Mouse (Mus musculus): ENCODE data around the gene Pigf.
A peak's percentile ranks its signal among the peaks of the same experiment; 100 is the strongest.
"Not testable (repeated sequence)": the region's sequence is repeated elsewhere in the genome, so short reads cannot be mapped to it uniquely, and the experiment has no call there.

The Pigf gene

GRCm38 (mm10) chr17:87025269-87025949 lies at the start of gene Pigf, which contains the start of gene Cript:
Pigf (minus strand) TSS chr17:87025406.
Cript (plus strand) TSS chr17:87025550.
- peak; percentile 98 to 99 for DNase-seq (ENCODE audit: low spot score in 2 of 2)

GRCm38 (mm10) chr17:87073470-87073869 lies 48.3 kb upstream of the Pigf start:
- DNase-seq (ENCODE audit: low spot score in 2 of 2) = no peak

GRCm38 (mm10) chr17:87072766-87073440 lies 47.7 kb upstream of the Pigf start:
- DNase-seq (ENCODE audit: low spot score in 2 of 2) = no peak

- DNase-seq (ENCODE audit: low spot score in 2 of 2) = not testable (repeated sequence)
These were observed 47.0 kb upstream of the Pigf start for GRCm38 (mm10) chr17:87072183-87072582.

GRCm38 (mm10) chr17:87068997-87069396 lies 43.8 kb upstream of the Pigf start:
- DNase-seq (ENCODE audit: low spot score in 2 of 2) = no peak

- no peak for DNase-seq (ENCODE audit: low spot score in 2 of 2)
These were observed 38.8 kb upstream of the Pigf start for GRCm38 (mm10) chr17:87063969-87064368.

- DNase-seq (ENCODE audit: low spot score in 2 of 2) = no peak
These were observed 38.3 kb upstream of the Pigf start for GRCm38 (mm10) chr17:87063461-87063860.

- DNase-seq (ENCODE audit: low spot score in 2 of 2) = no peak
These were observed 37.4 kb upstream of the Pigf start for GRCm38 (mm10) chr17:87062639-87063038.

- no peak for DNase-seq (ENCODE audit: low spot score in 2 of 2)
These were observed 32.5 kb upstream of the Pigf start for GRCm38 (mm10) chr17:87057486-87058266.

GRCm38 (mm10) chr17:87056761-87057160 lies 31.6 kb upstream of the Pigf start:
- no peak for DNase-seq (ENCODE audit: low spot score in 2 of 2)

- DNase-seq (ENCODE audit: low spot score in 2 of 2) = no peak
These were observed 30.5 kb upstream of the Pigf start for GRCm38 (mm10) chr17:87055663-87056062.

- peak; percentile 77 to 89 for DNase-seq (ENCODE audit: low spot score in 2 of 2)
These were observed 29.8 kb upstream of the Pigf start for GRCm38 (mm10) chr17:87055051-87055459.

- no peak for DNase-seq (ENCODE audit: low spot score in 2 of 2)
These were observed 28.7 kb upstream of the Pigf start for GRCm38 (mm10) chr17:87053921-87054320.

- no peak for DNase-seq (ENCODE audit: low spot score in 2 of 2)
These were observed 27.2 kb upstream of the Pigf start for GRCm38 (mm10) chr17:87052432-87052831.

GRCm38 (mm10) chr17:87051652-87052051 lies 26.4 kb upstream of the Pigf start:
- DNase-seq (ENCODE audit: low spot score in 2 of 2) = no peak

GRCm38 (mm10) chr17:87050469-87051175 lies 25.4 kb upstream of the Pigf start:
- peak; percentile 77 to 81 for DNase-seq (ENCODE audit: low spot score in 2 of 2)

GRCm38 (mm10) chr17:87049696-87050095 lies 24.5 kb upstream of the Pigf start:
- DNase-seq (ENCODE audit: low spot score in 2 of 2) = no peak

GRCm38 (mm10) chr17:87044796-87045195 lies 19.6 kb upstream of the Pigf start:
- DNase-seq (ENCODE audit: low spot score in 2 of 2) = no peak

- peak; percentile 92 to 95 for DNase-seq (ENCODE audit: low spot score in 2 of 2)
These were observed 19.2 kb upstream of the Pigf start for GRCm38 (mm10) chr17:87044364-87044763.

GRCm38 (mm10) chr17:87041739-87042138 lies 16.5 kb upstream of the Pigf start:
- DNase-seq (ENCODE audit: low spot score in 2 of 2) = peak; percentile 72 to 79

- peak in 1 of 2 experiments; percentile 46 for DNase-seq (ENCODE audit: low spot score in 2 of 2)
These were observed 13.3 kb upstream of the Pigf start for GRCm38 (mm10) chr17:87038496-87038895.
